Mouse (Mus musculus): ENCODE results near the gene Daam1. TPM values are rescaled to one million over a fixed set of nuclear protein-coding genes. Genes with fewer than 3 reads are reported as not detected.

Gene Daam1
- polyA plus RNA-seq (2017; shearing (Covaris generic)): 4.9 TPM

DNA sequence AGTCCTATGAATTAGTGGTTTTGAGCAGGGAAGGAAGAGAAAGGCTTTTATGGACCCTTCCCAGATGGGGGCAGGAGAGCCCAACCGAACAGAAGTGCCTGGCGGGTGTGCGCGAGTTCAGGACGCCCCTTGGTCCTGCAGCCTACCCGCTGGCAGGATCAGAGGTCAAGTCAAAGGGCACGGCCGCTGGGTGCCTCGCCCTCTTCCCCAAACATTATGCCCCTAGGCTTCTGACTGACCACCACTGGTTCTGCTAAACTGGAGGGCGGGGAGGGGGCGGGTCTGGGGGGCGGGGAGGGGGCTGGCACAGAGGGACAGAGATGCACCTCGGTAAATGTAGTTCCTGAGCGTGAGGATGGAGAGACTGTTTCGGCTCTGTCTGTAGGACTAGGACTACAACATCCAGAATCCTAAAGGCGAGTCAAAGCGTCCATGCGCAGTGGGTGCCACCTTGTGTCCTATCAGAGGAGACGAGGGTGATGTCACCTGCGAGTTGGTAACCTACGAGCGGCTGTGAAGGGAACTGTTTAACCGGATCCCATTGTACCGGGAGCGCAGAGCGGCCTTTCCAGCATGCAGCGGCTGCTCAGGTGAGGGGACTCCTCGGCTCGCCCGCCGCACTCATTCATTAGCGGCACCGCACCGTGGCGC lies at the start of gene Daam1:
TSS of gene Daam1 (plus strand) at position 472 of the 651 bp plus-strand sequence.

Other genes starting within 250 kb of the Daam1 start
- gene Gpr135, start 240.0 kb downstream of the Daam1 start, polyA plus RNA-seq (2017; shearing (Covaris generic)): 0.10 TPM

Data from CD4-positive, CD25-positive, alpha-beta regulatory T cell (primary cell).